Mouse (Mus musculus): ENCODE results near the gene Tmem123.

Tmem123 gene

DNA sequence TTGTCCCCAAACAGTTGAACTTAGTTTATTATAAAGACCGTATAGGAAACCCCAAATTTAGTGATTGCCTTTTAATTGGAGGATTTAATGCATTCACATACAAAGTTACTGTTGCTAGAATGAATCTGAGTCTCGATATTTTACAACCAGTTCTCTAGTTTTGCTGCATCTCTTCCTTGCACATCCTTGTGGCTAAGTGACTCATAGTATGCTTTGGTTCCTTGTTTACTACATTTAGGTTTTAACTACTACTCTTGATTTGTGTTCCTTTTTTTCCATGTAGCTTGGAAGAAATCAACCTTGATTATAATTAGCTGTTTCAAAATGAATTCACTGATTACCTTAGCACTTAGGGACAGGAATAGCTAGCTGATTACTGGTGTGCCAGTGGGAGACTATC lies 11.2 kb downstream of the Tmem123 start:
- DNase-seq (ENCODE audit: low read depth): no peak

DNA sequence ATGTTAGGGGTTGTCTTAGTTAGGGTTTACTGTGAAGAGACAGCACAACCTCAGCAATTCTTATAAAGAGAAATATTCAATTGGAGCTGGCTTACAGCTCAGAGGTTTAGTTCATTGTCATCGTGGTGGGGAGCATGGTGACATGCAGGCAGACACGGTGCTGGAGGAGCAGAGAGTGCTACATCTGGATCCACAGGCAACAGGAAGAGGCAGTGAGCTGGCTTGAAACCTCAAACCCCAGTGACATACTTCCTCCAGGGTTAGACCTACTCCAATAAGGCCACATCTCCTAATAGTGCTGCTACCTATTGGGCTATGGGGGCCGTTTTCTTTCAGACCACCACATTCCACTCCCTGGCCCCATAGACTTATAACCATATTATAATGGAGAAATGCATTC lies 12.1 kb downstream of the Tmem123 start:
- DNase-seq (ENCODE audit: low read depth): no peak

DNA sequence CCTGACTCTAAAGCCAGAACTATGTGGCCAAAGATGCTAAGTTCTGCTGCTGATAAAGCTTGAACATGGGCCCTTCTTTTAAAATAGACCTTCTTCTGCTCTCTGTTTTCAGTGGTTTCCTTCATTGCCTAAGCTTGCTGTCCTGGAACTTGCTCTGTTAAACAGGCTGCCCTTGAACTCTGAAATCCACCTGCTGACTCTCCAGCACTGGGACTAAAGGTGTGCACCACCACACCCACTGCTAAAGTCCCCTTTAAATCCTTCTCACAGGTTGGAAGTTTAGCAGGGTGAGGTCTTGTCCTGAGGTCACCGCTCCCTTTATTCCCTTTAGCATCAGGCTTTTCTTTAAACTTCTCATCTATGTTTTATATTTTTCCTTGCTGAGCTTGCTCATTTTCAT lies 13.1 kb downstream of the Tmem123 start:
- DNase-seq (ENCODE audit: low read depth): no peak

DNA sequence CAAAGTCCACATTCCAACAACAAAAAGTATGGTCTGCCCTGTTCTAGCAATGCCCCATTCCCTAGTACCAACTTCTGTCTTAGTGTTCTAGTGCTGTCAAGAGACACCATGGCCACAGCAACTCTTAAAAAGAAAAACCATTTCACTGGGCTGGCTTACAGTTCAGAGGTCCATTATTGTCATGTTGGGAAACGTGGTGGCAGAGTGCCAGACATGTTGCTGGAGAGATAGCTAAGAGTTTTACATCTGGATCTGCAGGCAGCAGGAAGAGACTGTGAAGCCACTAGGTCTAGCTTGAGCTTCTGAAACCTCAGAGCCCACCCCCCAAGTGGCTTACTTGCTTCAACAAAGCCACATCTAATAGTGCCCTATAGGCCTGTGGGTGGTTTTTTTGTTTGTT lies 13.8 kb downstream of the Tmem123 start:
- no peak for DNase-seq (ENCODE audit: low read depth)

DNA sequence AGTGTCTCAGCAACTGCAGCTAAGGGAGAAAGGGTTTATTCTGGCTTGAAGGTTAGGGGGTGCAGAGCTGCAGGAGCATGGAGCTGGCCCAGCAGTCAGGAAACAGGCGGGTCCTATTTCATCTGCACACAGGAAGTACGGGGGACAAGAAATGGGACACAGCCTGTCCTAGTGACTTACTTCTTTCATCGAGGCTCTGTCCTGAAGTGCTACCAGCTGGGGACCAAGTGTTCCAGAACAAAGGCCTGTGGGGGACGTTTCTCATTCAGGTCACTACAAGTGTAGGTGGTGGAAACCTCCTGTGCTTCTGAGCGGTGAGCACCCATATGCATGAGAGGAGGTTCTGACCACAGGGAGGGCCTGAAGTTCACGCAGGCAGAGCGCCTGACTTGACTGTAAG lies 14.9 kb downstream of the Tmem123 start:
- no peak for DNase-seq (ENCODE audit: low read depth)

DNA sequence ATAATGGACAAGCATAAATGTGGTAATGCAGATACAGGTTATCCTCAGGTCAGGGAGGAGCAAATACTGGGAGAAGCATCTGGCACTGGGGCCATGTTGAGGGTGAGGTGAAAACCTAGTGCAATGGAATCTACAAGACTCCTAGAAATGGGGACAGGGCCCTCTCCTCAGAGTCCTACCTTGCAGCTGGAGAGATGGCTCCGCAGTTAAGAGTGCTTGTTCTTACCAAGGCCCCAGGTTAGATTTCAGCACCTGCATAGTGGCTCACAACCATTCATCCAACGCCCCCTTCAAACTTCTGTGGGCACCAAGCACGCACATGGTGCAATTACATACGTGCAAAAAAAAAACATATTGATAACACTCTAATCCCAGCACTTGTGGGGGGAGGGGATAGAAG lies 15.9 kb downstream of the Tmem123 start:
- no peak for DNase-seq (ENCODE audit: low read depth)

DNA sequence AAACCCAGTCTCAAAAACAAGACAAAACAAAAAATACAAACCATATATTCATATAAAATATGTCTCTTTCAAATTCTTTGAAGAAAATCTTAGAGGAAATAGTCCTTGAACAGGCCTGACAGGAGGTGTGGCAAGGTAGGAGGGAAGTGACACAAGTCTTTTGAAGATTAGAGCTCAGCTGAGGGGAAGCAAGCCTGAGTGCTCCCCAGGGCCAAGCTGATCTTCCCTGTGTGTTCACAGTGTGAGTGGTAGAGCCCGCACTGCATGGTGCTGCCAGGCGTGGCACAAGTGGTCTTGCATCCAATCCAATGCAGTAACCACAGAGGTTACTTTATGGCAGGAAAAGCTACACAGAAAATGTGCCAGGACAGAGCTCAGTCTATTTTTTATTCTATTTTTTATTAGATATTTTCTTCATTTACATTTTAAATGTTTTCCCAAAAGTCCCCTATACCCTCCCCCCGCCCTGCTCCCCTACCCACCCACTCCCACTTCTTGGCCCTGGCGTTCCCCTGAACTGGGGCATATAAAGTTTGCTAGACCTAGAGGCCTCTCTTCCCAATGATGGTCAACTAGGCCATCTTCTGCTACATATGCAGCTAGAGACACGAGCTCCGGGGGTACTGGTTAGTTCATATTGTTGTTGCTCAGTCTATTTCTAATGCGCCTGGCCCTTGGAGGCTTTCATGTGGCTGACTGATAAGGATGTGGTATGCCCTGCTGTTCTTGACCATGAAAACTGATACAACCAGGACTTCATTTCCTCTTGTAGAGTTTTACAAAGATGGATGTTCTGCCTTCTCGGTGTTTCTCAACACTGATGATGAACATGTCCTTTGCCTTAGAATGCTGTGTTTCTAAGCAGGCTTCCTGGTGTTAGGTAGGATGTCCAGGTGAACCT lies 16.7 kb downstream of the Tmem123 start:
- DNase-seq (ENCODE audit: low read depth): no peak

DNA sequence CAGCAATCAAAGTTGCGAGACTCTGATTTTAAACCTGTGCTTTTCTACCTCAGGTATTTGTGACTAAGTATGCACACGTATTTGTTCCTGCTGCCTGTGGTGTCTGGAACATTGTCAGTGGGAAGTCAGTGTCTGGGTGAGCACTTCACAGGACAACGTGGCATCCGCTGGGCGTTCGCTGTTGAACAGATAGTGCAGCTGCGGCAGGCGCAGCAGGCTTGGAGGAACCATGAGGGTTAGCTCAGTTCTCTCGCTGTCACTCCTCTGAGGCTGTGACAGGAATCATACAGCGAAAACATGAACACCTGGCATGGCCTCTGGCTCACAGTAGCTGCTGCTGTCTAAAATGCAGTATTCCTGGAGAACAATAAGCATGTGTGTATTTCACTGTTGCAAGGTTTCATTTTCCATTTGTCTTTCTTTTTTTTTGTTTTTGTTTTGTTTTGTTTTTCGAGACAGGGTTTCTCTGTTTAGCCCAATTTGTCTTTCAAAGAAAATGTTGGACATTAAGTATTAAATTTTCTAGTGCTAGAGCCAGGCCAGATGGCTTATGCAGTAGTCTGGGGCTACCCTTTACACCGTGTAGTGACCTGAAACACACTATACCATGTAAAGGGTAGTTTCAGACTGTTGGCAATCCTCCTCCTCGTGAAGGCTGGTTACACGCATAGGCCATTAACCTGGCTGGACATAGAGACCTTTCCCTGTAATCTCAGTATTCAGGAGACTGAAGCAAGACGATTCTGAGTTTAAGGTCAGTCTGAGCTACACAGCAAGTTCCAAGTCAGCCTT lies 20.2 kb downstream of the Tmem123 start:
- DNase-seq (ENCODE audit: low read depth): no peak

DNA sequence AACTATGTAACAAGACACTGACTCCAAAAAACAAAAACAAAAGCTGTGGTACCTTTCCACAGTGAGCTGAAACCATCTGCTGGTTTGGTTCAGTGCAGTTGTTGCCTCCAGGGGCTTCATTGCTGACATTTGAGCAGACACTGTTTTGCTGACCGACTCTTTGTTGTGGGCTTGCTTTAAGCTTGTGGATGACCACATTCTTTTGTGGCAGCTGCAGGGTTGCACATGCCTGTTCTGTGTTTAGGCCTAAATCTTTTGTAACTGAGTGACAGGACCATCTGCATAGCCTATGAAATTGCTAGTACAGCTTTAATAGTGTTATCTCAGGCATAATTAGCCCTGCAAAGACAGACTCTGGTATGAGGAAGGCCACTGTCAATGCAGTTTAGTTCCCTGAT lies 20.8 kb downstream of the Tmem123 start:
- DNase-seq (ENCODE audit: low read depth): no peak

DNA sequence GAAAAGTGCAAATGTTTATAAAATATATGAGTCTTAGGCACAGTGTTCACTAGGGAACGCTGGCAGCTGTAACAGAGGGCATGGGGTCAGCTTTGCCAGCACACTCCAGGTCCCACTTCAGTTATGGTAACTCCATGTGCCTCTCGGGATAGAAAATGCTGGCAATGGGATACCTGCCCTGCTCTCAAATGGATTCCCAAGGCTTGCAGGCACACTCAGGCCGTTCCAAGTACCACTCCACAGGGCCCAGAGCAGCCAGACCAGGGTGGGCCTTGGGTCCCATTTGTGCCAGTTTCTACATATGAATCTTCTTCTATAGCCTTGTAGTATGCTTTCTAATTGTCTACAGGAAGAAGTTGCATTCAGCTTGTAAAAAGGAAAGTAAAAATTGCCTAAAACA lies 21.6 kb downstream of the Tmem123 start:
- DNase-seq (ENCODE audit: low read depth): no peak

DNA sequence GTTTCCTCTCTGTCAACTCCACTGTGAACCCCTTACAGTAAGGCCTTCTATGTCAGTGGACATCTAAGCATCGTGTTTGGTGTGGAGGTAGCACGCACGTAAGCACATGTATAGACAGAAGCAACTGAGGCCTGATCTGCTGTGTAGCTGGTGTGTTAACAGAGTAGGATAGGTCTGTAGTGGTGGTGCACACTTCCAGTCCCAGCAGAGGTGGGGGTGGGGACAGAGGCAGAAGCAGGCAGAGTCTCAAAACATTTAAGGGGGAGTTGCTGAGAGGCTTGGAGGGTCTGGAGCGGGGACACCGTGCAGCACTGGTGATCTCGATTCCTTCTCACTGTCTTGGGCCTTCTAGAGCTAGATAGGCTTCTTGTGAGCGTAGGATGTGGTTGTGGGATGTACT lies 22.2 kb downstream of the Tmem123 start:
- no peak for DNase-seq (ENCODE audit: low read depth)

DNA sequence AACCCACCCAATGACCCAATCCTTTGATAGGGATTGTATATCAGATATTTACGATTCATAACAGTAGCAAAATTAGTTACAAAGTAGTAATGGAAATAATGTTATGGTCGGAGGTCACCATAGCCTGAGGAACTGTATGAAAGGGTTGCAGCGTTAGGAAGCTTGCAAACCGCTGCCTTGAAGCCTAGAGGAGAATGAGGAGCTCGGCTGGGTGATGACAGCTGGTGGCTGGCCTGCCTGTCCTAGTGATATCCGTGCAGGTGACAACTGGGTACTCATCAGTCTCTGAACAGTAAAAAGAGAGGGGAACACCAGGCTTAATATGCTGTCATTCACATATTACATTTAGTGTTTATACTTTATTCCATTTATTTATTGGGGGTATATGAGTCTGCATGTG lies 24.6 kb downstream of the Tmem123 start:
- no peak for DNase-seq (ENCODE audit: low read depth)

DNA sequence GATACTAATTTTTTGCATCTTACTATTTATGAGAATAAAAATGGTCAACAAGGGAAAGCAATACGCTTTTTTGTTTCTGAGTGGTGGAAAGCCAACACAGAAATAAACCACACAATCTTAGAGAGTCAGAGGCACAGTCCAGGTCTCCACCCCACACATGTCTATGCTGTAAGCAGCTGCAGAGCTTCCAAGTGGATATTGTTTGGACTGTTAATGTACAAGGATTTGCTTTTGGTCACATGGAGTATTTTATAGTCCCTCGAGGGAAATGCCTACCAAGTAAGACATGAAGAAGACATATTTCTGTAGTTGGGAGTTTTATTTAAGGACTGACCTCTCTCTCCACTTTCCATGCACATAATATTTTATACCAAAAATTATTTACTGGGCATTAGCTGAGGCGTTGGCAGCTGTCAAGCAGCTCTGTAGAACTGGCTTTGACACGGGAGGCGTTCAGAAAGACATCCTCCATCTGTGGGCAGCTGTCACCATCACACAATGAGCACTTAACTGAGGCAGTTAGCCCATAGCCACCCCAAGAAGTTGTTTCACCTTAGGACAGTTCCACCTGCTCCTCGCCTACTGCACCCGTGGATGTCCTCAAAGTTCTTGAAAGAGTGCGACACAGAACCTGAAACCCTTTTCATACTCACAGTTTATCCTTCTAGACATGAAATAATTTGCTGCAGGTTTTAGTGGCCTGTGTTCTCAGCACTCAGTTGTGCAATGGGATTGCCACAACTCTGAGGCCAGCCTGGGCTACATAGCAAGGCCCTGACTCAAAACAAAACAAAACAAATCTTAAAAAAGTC lies 26.1 kb downstream of the Tmem123 start:
- no peak for DNase-seq (ENCODE audit: low read depth)

DNA sequence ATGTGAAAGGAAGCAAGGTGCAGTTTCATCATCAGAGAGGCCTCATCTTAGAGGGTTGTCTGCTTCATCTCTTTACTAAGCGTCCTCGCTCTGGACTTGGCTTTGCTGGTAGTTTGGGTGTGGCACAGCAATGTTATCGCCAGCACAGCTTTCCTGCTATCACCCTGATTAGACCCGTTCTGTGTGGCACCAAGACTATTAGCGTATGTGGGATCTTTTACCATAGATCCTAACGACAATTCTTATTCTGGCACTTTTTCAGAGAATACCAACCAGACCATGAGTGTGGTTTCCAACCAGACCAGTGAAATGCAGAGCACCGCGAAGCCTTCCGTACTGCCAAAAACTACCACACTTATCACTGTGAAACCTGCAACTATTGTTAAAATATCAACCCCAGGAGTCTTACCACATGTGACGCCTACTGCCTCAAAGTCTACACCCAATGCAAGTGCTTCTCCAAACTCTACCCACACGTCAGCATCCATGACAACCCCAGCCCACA lies 26.8 kb downstream of the Tmem123 start:
- no peak for DNase-seq (ENCODE audit: low read depth)

DNA sequence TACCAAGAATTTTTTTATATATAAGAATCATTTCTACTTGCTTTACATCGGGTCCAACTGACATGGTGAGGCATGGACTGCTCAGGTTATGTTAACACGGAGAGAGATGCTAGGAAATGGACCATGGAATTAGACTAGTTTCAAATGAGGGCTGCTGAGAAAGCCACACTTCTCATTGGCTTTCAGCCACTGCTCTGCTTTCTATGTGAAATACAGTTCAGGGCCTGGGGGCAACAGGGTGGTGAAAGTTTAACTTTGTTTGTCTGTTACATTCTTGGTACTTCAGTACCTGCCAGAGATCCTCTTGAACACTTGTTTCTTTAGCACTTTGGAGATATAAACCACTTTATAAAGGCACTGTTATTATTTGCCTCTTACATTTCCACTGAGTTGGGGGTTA lies 29.7 kb downstream of the Tmem123 start:
- no peak for DNase-seq (ENCODE audit: low read depth)

DNA sequence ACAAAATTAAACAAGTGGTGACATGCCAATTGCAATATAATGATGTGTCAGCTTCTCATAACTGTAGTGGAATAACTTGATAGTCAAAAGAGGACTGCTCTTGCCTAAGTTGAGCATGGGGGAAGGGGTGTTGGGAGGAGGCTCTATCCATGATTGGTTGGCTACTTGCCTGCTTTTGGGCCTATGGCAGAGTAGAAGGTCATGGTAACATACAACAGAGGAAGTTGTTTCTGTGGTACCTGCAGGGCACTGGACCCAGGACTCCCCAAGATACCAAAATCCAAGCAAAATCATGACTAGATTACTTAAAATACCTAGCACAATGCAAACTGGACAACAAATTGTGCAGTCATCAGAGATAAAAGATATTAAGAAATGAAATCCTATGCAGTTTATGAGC lies 31.7 kb downstream of the Tmem123 start:
- DNase-seq (ENCODE audit: low read depth): no peak

DNA sequence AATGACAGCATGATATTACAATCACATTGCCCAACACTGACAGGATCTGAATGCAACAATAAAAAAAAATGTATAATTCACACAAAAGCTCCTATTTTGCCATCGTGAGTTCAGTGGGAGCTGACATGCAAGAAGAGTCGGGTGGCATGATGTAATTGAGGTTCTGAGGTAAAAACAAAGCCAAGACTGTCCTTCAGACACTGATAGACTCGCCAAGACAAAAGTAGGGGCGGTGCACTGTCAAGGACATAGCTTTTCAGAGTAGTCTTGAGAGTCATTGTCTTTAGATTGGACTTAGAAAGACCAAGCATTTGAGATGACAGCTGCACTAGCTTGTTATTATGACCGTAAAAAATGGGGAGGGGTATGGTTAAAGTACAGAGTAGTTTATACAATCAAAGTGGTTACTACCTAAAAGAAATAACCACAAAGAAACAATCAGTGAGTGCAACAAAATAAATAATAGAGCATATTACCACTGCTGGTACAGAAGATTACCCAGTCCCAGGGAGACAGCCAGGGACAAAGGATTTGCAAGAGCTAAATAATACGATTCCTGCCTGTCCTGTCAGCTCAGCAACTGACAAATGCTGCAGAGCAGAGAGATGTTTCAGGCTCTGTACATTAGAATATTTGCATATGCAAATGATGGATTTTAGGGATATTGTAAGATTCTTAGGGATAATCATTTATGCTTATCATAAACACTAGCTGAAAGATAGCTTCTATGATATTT lies 32.5 kb downstream of the Tmem123 start:
- DNase-seq (ENCODE audit: low read depth): no peak

DNA sequence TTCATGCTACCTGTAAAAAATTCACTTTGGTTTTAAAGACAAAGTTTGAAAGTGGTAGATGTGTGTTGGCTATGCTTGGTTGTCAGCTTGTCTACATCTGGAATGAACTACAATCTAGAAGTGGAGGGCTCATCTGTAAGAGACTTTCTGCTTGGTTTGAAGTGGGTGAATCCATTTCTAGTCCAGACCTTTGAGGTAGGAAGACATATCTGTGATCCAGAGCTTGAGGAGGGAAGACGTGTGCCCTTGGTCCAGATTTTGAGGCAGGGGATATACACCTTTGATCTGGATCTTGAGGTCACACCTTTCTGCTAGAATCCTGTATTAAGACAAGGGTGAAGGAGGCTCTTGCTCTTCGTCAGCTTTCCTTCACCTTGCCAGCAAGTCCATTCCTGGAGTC lies 33.7 kb downstream of the Tmem123 start:
- no peak for DNase-seq (ENCODE audit: low read depth)

DNA sequence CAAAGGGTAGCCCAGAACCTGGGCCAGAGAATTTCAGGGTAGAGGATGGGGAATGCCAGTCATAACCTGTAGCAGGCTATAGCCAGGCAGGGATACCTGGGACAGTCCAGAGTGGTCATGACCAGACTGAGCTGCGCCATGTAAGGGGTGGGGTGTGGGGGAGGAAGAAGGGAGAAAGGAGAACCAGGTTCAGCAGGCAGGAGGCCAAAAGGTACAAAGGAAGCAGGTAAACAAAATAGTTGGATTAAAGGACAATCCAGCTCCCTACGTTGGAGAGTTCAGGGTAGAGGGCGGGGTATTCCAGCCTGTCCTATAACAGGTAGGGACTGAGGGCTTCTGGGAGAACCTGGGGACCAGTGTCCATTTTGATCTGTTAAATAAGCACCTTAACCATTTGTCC lies 34.7 kb downstream of the Tmem123 start:
- DNase-seq (ENCODE audit: low read depth): no peak

DNA sequence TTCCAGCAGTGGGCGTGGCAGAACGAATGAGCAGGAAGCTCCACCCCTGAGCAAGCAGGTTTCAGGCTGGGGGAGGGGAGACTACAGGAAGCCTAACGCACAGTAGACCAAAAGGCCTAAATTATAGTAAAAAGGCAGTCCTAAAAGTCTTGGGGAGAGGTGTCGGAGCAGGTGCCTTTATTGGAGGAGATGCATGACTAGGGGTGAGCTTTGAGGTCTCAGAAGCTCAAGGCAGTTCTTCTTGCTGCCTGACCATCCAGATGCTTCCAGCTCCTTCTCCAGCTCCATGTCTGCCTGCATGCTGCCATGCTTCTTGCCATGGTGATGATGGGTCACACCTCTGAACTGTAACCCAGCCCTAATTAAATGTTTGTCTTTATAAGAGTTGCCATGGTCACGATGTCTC lies 41.3 kb downstream of the Tmem123 start:
- no peak for DNase-seq (ENCODE audit: low read depth)

DNA sequence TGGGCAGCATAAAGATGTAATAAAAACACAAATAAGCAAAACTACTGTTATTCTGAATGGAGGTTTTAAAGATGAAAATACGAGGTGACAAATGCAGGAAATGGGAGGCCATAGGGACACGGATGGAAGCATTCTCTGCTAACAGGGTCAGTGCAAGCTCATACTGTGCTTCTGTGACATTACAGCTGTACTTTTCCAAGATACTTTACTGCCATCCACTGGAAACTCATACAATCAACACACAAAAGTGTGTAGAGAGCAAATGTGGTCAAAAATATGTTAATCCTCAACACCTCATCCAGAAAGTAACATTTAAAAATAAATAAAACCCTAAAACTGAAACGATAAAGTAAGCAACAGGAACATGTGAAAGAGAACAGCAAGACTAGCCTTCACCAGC lies 58.9 kb downstream of the Tmem123 start:
- DNase-seq (ENCODE audit: low read depth): no peak

DNA sequence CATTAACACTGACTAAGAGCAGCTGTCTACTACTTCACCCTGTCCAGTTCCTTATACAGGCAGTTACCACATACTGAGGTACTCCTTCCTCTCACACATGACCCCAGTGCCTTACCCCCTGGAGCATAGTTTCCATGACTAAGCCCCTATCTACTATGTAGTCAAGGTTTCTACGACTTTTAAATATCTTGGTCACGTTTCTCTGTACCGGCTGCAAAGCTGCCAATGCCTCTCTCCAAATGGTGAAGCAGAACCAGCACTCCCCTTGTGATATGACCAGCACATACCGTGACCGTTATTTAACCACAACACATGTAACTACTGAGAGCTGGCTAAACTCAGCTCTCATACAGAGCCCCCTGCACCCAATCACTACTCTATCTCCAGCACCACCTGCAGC lies 61.1 kb downstream of the Tmem123 start:
- DNase-seq (ENCODE audit: low read depth): no peak

Measured in fibroblast of lung, adult 2 months (primary cell).